Mouse (Mus musculus): ENCODE measurements around the gene Gna15. TPM values are rescaled to one million over a fixed set of nuclear protein-coding genes. Genes with fewer than 3 reads are reported as not detected.

The Gna15 gene
- 0.95 and 1.1 TPM in 2 replicates for polyA plus RNA-seq (2012; rRNA removed)

DNA sequence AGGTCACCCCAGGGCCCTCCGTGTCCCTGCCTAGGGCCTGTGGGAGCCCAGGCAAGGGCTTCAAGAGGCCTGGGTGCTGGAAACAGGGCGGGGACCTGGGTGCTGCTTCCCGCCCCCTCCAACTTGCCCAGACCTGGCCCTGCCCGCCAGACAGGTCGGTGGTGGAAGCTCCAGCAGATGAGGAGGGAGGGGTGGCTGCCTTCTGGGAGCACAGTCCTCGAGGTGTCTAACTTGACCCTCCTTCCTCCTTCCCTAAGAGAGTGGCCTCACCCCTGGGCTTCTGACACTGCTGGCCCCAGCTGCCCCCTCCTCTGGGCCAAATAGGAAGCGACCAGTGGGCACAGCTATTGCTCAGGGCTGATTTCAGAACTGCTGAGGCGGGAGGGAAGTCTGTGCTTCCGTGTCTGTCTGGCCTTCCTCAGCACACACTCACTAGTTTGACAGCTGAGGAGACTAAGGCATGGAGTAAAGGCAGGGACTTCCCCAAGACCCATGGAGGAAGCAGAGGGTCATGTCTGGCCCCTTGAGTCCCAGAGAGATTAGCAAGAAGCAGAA, at the start of gene Gna15:
Gene Gna15 (minus strand): TSS at position 175 of the 555 bp plus-strand sequence.
- TF ChIP-seq CTCF (IDR thresholded peaks at IDR 0.05; ENCODE audit: borderline replicate concordance, extremely low read depth, insufficient read depth, insufficient read length) (no peak), POLR2A (IDR thresholded peaks at IDR 0.05; ENCODE audit: borderline replicate concordance, extremely low read depth, insufficient read depth, insufficient read length, poor library complexity, severe bottlenecking) (no peak)
- DNase-seq (ENCODE audit: low read depth), result no peak

DNA sequence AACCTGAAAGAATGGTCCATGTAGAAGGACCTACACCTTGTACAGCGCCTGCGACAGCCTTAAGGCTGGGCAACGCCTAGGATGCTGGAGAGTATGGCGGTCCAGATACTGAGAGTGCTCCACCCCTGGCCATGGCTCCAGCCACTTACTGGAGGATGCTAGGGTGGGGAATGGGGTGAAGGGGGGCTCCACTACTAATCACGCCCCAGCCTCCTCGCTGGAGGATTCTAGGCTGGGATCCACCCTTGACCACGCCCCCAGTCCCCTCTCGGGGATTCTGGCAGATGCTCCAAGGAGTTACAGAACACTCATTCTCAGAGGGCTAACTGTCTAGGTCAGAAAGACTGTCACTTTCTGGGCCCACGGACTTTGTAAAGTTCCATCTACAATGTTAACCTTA, 49.0 kb upstream of the Gna15 start:
- DNase-seq (ENCODE audit: low read depth), result no peak
- TF ChIP-seq POLR2A (IDR thresholded peaks at IDR 0.05; ENCODE audit: borderline replicate concordance, extremely low read depth, insufficient read depth, insufficient read length, poor library complexity, severe bottlenecking) (no peak), CTCF (IDR thresholded peaks at IDR 0.05; ENCODE audit: borderline replicate concordance, extremely low read depth, insufficient read depth, insufficient read length) (no peak)

GRCm38 (mm10) chr10:81572133-81572671, 48.2 kb upstream of the Gna15 start:
- DNase-seq (ENCODE audit: low read depth), result no peak
- TF ChIP-seq CTCF (IDR thresholded peaks at IDR 0.05; ENCODE audit: borderline replicate concordance, extremely low read depth, insufficient read depth, insufficient read length) (no peak), POLR2A (IDR thresholded peaks at IDR 0.05; ENCODE audit: borderline replicate concordance, extremely low read depth, insufficient read depth, insufficient read length, poor library complexity, severe bottlenecking) (no peak)

GRCm38 (mm10) chr10:81571501-81571876, 47.5 kb upstream of the Gna15 start:
- peak; percentile 100 for DNase-seq (ENCODE audit: low read depth)
- TF ChIP-seq POLR2A (IDR thresholded peaks at IDR 0.05; ENCODE audit: borderline replicate concordance, extremely low read depth, insufficient read depth, insufficient read length, poor library complexity, severe bottlenecking) (no peak), CTCF (IDR thresholded peaks at IDR 0.05; ENCODE audit: borderline replicate concordance, extremely low read depth, insufficient read depth, insufficient read length) (no peak)

GRCm38 (mm10) chr10:81570831-81571500, 46.9 kb upstream of the Gna15 start:
- peak; percentile 99 for DNase-seq (ENCODE audit: low read depth)
- no peak for TF ChIP-seq POLR2A (IDR thresholded peaks at IDR 0.05; ENCODE audit: borderline replicate concordance, extremely low read depth, insufficient read depth, insufficient read length, poor library complexity, severe bottlenecking)

- no peak for DNase-seq (ENCODE audit: low read depth)
- no peak for TF ChIP-seq CTCF (IDR thresholded peaks at IDR 0.05; ENCODE audit: borderline replicate concordance, extremely low read depth, insufficient read depth, insufficient read length)
- TF ChIP-seq POLR2A (IDR thresholded peaks at IDR 0.05; ENCODE audit: borderline replicate concordance, extremely low read depth, insufficient read depth, insufficient read length, poor library complexity, severe bottlenecking), result no peak
Measured at GRCm38 (mm10) chr10:81570238-81570800, 46.3 kb upstream of the Gna15 start.

DNA sequence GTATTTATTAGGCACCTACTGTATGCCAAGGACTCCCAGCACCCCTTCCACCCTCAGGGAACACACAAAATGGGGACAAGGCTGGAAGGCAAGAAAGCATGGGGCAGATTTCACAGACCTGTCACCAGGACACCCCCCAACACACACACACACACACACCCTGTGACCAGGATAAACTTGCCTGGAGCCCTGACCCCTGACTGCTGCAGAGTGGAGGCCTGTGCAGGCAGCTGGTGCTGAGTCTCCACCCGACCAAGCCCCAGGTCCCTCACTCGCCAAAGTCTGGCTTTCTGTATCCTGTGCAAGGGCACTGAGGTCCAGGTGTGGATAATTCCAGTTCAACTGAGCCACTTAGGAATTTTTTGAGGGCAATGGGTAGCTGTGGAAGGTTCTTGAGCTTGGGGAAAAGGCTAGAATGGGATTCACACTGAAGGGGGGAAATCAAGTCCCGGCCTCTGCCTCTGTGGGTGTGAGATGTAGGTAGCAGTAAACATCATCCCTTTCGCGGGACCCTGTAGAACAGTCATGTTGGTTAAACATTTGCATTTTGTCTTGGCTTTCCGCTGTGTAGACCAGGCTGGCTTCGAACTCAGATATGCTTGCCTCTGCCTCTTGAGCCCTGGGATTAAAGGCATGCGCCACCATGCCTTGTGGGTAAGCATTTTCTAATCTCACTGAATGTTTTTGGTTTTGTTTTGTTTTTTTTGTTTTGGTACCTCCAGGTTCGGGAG, 45.6 kb upstream of the Gna15 start:
- TF ChIP-seq POLR2A (IDR thresholded peaks at IDR 0.05; ENCODE audit: borderline replicate concordance, extremely low read depth, insufficient read depth, insufficient read length, poor library complexity, severe bottlenecking) (no peak), CTCF (IDR thresholded peaks at IDR 0.05; ENCODE audit: borderline replicate concordance, extremely low read depth, insufficient read depth, insufficient read length) (no peak)
- DNase-seq (ENCODE audit: low read depth), result no peak

GRCm38 (mm10) chr10:81568381-81569191, 44.6 kb upstream of the Gna15 start:
- no peak for TF ChIP-seq CTCF (IDR thresholded peaks at IDR 0.05; ENCODE audit: borderline replicate concordance, extremely low read depth, insufficient read depth, insufficient read length)
- no peak for TF ChIP-seq POLR2A (IDR thresholded peaks at IDR 0.05; ENCODE audit: borderline replicate concordance, extremely low read depth, insufficient read depth, insufficient read length, poor library complexity, severe bottlenecking)
- peak; percentile 91 for DNase-seq (ENCODE audit: low read depth)

- TF ChIP-seq POLR2A (IDR thresholded peaks at IDR 0.05; ENCODE audit: borderline replicate concordance, extremely low read depth, insufficient read depth, insufficient read length, poor library complexity, severe bottlenecking) (no peak), CTCF (IDR thresholded peaks at IDR 0.05; ENCODE audit: borderline replicate concordance, extremely low read depth, insufficient read depth, insufficient read length) (no peak)
- DNase-seq (ENCODE audit: low read depth), result no peak
Measured at GRCm38 (mm10) chr10:81565257-81566228, 41.5 kb upstream of the Gna15 start.

- DNase-seq (ENCODE audit: low read depth), result peak; percentile 71
- TF ChIP-seq POLR2A (IDR thresholded peaks at IDR 0.05; ENCODE audit: borderline replicate concordance, extremely low read depth, insufficient read depth, insufficient read length, poor library complexity, severe bottlenecking) (no peak), CTCF (IDR thresholded peaks at IDR 0.05; ENCODE audit: borderline replicate concordance, extremely low read depth, insufficient read depth, insufficient read length) (peak; percentile 79)
Measured at GRCm38 (mm10) chr10:81564734-81565133, 40.7 kb upstream of the Gna15 start.
